Mouse (Mus musculus) hindbrain, postnatal 0 days (tissue): ENCODE data around the gene Ostc. TPM values are rescaled to one million over a fixed set of nuclear protein-coding genes. Genes with fewer than 3 reads are reported as not detected.

Source experiments
- ATAC-seq: fragments of 200-750 bp; cut with Nextera tagmentation; 2 replicates; pipeline ENCODE4 v1.8.0; 2017; ENCODE audit warnings: mild to moderate bottlenecking, moderate TSS enrichment, moderate library complexity
- DNase-seq: peaks from one replicate; pipeline ENCODE4 v3.0.0-alpha.2; 2015; ENCODE audit warnings: low spot score
- H3K27ac ChIP-seq: fragments of 300-500 bp; sonication (generic); 2 replicates; pipeline ENCODE4 v1.5.1; 2014; ENCODE audit warnings: mild to moderate bottlenecking
- H3K27me3 ChIP-seq: fragments of 300-500 bp; sonication (generic); 2 replicates; pipeline ENCODE4 v1.6.1; 2014; ENCODE audit warnings: low read length, mixed read lengths; ENCODE audit not compliant: insufficient read depth
- H3K36me3 ChIP-seq: fragments of 300-500 bp; sonication (generic); 2 replicates; pipeline ENCODE4 v1.6.1; 2014; ENCODE audit warnings: low read length, mixed read lengths; ENCODE audit not compliant: insufficient read depth
- H3K4me1 ChIP-seq: fragments of 300-500 bp; sonication (generic); 2 replicates; pipeline ENCODE4 v1.6.1; 2014; ENCODE audit warnings: antibody characterized with exemption, low read length, mixed read lengths; ENCODE audit not compliant: insufficient read depth
- H3K4me2 ChIP-seq: fragments of 300-500 bp; sonication (generic); 2 replicates; pipeline ENCODE4 v1.6.1; 2014; ENCODE audit warnings: low read depth, mild to moderate bottlenecking, low read length, moderate library complexity, mixed read lengths
- H3K4me3 ChIP-seq: fragments of 300-500 bp; sonication (generic); 2 replicates; pipeline ENCODE4 v1.5.1; 2014; ENCODE audit warnings: low read length
- H3K9ac ChIP-seq: fragments of 300-500 bp; sonication (generic); replicated peaks from 2 replicates; pipeline ENCODE4 v1.6.1; 2014; ENCODE audit warnings: mild to moderate bottlenecking, low read length, moderate library complexity, mixed read lengths
- H3K9me3 ChIP-seq: fragments of 300-500 bp; sonication (generic); 2 replicates; pipeline ENCODE4 v1.6.1; 2016; ENCODE audit warnings: low read length, mixed read lengths
- CTCF ChIP-seq: IDR thresholded peaks from 2 replicates; pipeline ENCODE4 v1.5.1; 2016; ENCODE audit warnings: antibody characterized with exemption, control low read depth, low read depth
- WGBS: fragments of 180-500 bp; shearing (Covaris S2); extraction: QIAGEN DNeasy Blood & Tissue Kit; methylation state at CpG from one replicate; pipeline ENCODE4 v1.1.7; 2014; 5-methylcytosine and 5-hydroxymethylcytosine counted together
- polyA plus RNA-seq: library from polyadenylated mRNA; unstranded; fragments of >200 nt; fragmentation: Nextera tagmentation; extraction: Ambion mirVana; gene quantifications from 2 replicates; pipeline ENCODE4 v1.2.1, GENCODE M21; 2015
- total RNA-seq: library from RNA; depleted of rRNA; stranded (reverse); fragments of >200 nt; gene quantifications from 2 replicates; pipeline ENCODE4 v1.2.3, GENCODE M21; 2014

The Ostc gene
- total and polyA plus RNA-seq, 2 experiments from 2014 or later = 96.4 to 182 TPM

- no peak for TF ChIP-seq CTCF
- ATAC-seq (no peak), DNase-seq (no peak)
- Histone ChIP-seq H3K27ac (no peak overlapping the region), H3K27me3 (no peaks in the 10 kb centered on the region), H3K4me2 (no peak overlapping the region), H3K9ac (no peak overlapping the region), H3K4me1 (peaks cover 10% of the 10 kb centered on the region), H3K4me3 (no peak overlapping the region), H3K36me3 (no peaks in the 10 kb centered on the region), H3K9me3 (no peaks in the 10 kb centered on the region)
- WGBS = 69% methylated on average over 6 of the region's 6 CpGs
Observed at GRCm38 (mm10) chr3:130712891-130713290, 3.6 kb upstream of the Ostc start.

- Histone ChIP-seq H3K4me1 (peaks cover 12% of the 10 kb centered on the region), H3K36me3 (0 out of 2 replicates have a peak, but pooled peaks cover 1% of the 10 kb centered on the region), H3K27ac (no peak overlapping the region), H3K9me3 (no peaks in the 10 kb centered on the region), H3K27me3 (no peaks in the 10 kb centered on the region), H3K4me2 (peak overlapping the region; percentile 81), H3K4me3 (peak overlapping the region; percentile 92; the same call in 1 of the 2 replicates), H3K9ac (no peak overlapping the region)
- TF ChIP-seq CTCF = no peak
- DNase-seq (no peak), ATAC-seq (no peak)
- WGBS = 61% methylated on average over 7 of the region's 7 CpGs
Observed at GRCm38 (mm10) chr3:130710103-130710502, 859 bp upstream of the Ostc start.

- Histone ChIP-seq H3K9me3 (no peaks in the 10 kb centered on the region), H3K9ac (peak overlapping the region; percentile 82), H3K4me3 (peak overlapping the region; percentile 92), H3K4me1 (peaks cover 12% of the 10 kb centered on the region), H3K4me2 (peak overlapping the region; percentile 81), H3K27ac (peak overlapping the region; percentile 85), H3K36me3 (0 out of 2 replicates have a peak, but pooled peaks cover 6% of the 10 kb centered on the region), H3K27me3 (no peaks in the 10 kb centered on the region)
- under 1% methylated on average over 5 of the region's 5 CpGs for WGBS
- no peak for TF ChIP-seq CTCF
- DNase-seq (no peak), ATAC-seq (no peak)
Observed at GRCm38 (mm10) chr3:130708529-130708928, 715 bp downstream of the Ostc start.

GRCm38 (mm10) chr3:130702289-130702688, 7.0 kb downstream of the Ostc start:
- H3K27ac ChIP-seq = no peak overlapping the region
- H3K36me3 ChIP-seq = peaks cover 35% of the 10 kb centered on the region
- no peak overlapping the region for H3K4me2 ChIP-seq
- ATAC-seq = no peak
- no peaks in the 10 kb centered on the region for H3K9me3 ChIP-seq
- no peak overlapping the region for H3K4me3 ChIP-seq
- WGBS = 74% methylated on average over 6 of the region's 6 CpGs
- no peaks in the 10 kb centered on the region for H3K4me1 ChIP-seq
- no peaks in the 10 kb centered on the region for H3K27me3 ChIP-seq
- no peak for TF ChIP-seq CTCF
- DNase-seq = no peak
- H3K9ac ChIP-seq = no peak overlapping the region

- Histone ChIP-seq H3K9me3 (no peaks in the 10 kb centered on the region), H3K4me2 (no peak overlapping the region), H3K27me3 (no peaks in the 10 kb centered on the region), H3K4me3 (no peak overlapping the region), H3K27ac (no peak overlapping the region), H3K36me3 (peaks cover 25% of the 10 kb centered on the region), H3K9ac (no peak overlapping the region), H3K4me1 (no peaks in the 10 kb centered on the region)
- no peak for ATAC-seq
- DNase-seq = no peak
- peak; percentile 10; the same call in 1 of the 2 replicates for TF ChIP-seq CTCF
- 75% methylated on average over 4 of the region's 4 CpGs for WGBS
Observed at GRCm38 (mm10) chr3:130697622-130698021, 11.6 kb downstream of the Ostc start.

GRCm38 (mm10) chr3:130694705-130695104, 14.5 kb downstream of the Ostc start:
- no peak for TF ChIP-seq CTCF
- no peaks in the 10 kb centered on the region for H3K9me3 ChIP-seq
- 93% methylated on average over 7 of the region's 7 CpGs for WGBS
- H3K27me3 ChIP-seq = no peaks in the 10 kb centered on the region
- no peak overlapping the region for H3K9ac ChIP-seq
- no peak overlapping the region for H3K4me3 ChIP-seq
- ATAC-seq (peak; percentile 2; the same call in 1 of the 2 replicates), DNase-seq (no peak)
- no peak overlapping the region for H3K27ac ChIP-seq
- H3K36me3 ChIP-seq = peaks cover 11% of the 10 kb centered on the region
- no peak overlapping the region for H3K4me2 ChIP-seq
- 0 out of 2 replicates have a peak, but pooled peaks cover 3% of the 10 kb centered on the region for H3K4me1 ChIP-seq

GRCm38 (mm10) chr3:130694041-130694593, 15.1 kb downstream of the Ostc start:
- no peak overlapping the region for H3K27ac ChIP-seq
- peak; percentile 80 for TF ChIP-seq CTCF
- H3K27me3 ChIP-seq = no peaks in the 10 kb centered on the region
- no peak overlapping the region for H3K9ac ChIP-seq
- WGBS = 69% methylated on average over 9 of the region's 9 CpGs
- DNase-seq (peak; percentile 75), ATAC-seq (no peak)
- 0 out of 2 replicates have a peak, but pooled peaks cover 3% of the 10 kb centered on the region for H3K4me1 ChIP-seq
- H3K36me3 ChIP-seq = peaks cover 6% of the 10 kb centered on the region; the same call in 1 of the 2 replicates
- H3K4me3 ChIP-seq = no peak overlapping the region
- no peaks in the 10 kb centered on the region for H3K9me3 ChIP-seq
- no peak overlapping the region for H3K4me2 ChIP-seq
